Mouse (Mus musculus) CH12.LX (cell line): ENCODE measurements at regions not wholly inside any gene's neighbourhood (a gene's known extent, or its start where the extent isn't known, plus 50 kb on each side); places are given as distances from the start of the nearest gene placed in this dataset.

Experiments used
- DNase-seq: peaks from one replicate; pipeline ENCODE4 v3.0.0-alpha.2; 2013; ENCODE audit errors: extremely low read depth
- H3K27ac ChIP-seq: 2 replicates; pipeline ENCODE4 v1.5.1; 2012; ENCODE audit warnings: low read depth, mild to moderate bottlenecking, control low read depth, moderate library complexity; ENCODE audit not compliant: insufficient read depth
- H3K27me3 ChIP-seq: replicated peaks from 2 replicates; pipeline ENCODE3; 2012; ENCODE audit warnings: inconsistent platforms
- H3K36me3 ChIP-seq, 2 experiments: replicated peaks in 1 of 2; 2 replicates each; pipeline versions ENCODE3 to v1.6.1; 2012; ENCODE audit warnings: inconsistent platforms in 1 of 2, low read length in 1 of 2, mild to moderate bottlenecking in 1 of 2, mixed read lengths in 1 of 2, moderate library complexity in 1 of 2; ENCODE audit not compliant: control insufficient read depth in 1 of 2, insufficient read depth in 1 of 2
- H3K4me1 ChIP-seq, 2 experiments: 2 replicates each; pipeline ENCODE4 v1.6.1; 2012; ENCODE audit warnings: inconsistent platforms in 1 of 2, moderate library complexity in 1 of 2; ENCODE audit not compliant: insufficient read depth in 2 of 2, control insufficient read depth in 1 of 2
- H3K4me2 ChIP-seq: 2 replicates; pipeline ENCODE4 v1.6.1; 2012; ENCODE audit warnings: low read depth, mild to moderate bottlenecking, control low read depth; ENCODE audit not compliant: poor library complexity, insufficient read depth, severe bottlenecking
- H3K4me3 ChIP-seq, 3 experiments: fragments of 150-350 bp in 1 of 3; sonication (generic) in 1 of 3; replicated peaks in 1 of 3; 2 replicates each; pipeline versions ENCODE3 to v1.5.1; 2011 to 2012; ENCODE audit warnings: low read depth in 2 of 3, low read length in 2 of 3, mild to moderate bottlenecking in 2 of 3, moderate library complexity in 2 of 3, control low read depth in 1 of 3, improper control_type of control experiment in 1 of 3, inconsistent platforms in 1 of 3, mixed read lengths in 1 of 3; ENCODE audit not compliant: poor library complexity in 1 of 3
- H3K79me2 ChIP-seq: replicated peaks from 2 replicates; pipeline ENCODE4 v1.6.1; 2012; ENCODE audit warnings: mild to moderate bottlenecking, moderate library complexity; ENCODE audit not compliant: control insufficient read depth, poor library complexity, insufficient read depth, severe bottlenecking; ENCODE audit errors: extremely low read depth
- H3K9ac ChIP-seq: 2 replicates; pipeline ENCODE4 v1.6.1; 2012; ENCODE audit warnings: low read depth, mild to moderate bottlenecking, control low read depth, moderate library complexity; ENCODE audit not compliant: insufficient read depth
- H3K9me3 ChIP-seq: replicated peaks from 2 replicates; pipeline ENCODE3; 2012; ENCODE audit warnings: low read length, inconsistent platforms, mixed read lengths
- CHD1 ChIP-seq: IDR thresholded peaks from 2 replicates; pipeline ENCODE4 v1.6.1; 2012; ENCODE audit warnings: low read depth, low read length, improper control_type of control experiment, inconsistent platforms
- CTCF ChIP-seq, 2 experiments: IDR thresholded peaks in 1 of 2; conservative IDR thresholded peaks in 1 of 2; 2 replicates each; pipeline ENCODE4 v1.5.1; 2011 to 2012; ENCODE audit warnings: low read depth in 2 of 2, low read length in 2 of 2, improper control_type of control experiment in 1 of 2, inconsistent platforms in 1 of 2, mild to moderate bottlenecking in 1 of 2, moderate library complexity in 1 of 2
- ELF1 ChIP-seq: IDR thresholded peaks from 2 replicates; pipeline ENCODE4 v1.6.1; 2014; ENCODE audit warnings: low read depth, mild to moderate bottlenecking, inconsistent platforms, low read length, improper control_type of control experiment
- EP300 ChIP-seq: IDR thresholded peaks from 2 replicates; pipeline ENCODE4 v1.6.1; 2011; ENCODE audit warnings: low read length, improper control_type of control experiment
- ETS1 ChIP-seq: conservative IDR thresholded peaks from 2 replicates; pipeline ENCODE4 v1.6.1; 2012; ENCODE audit warnings: low read depth, mild to moderate bottlenecking, inconsistent platforms, low read length, improper control_type of control experiment, moderate library complexity
- GABPA ChIP-seq: IDR thresholded peaks from 2 replicates; pipeline ENCODE4 v1.6.1; 2012; ENCODE audit warnings: low read depth, low read length, improper control_type of control experiment, inconsistent platforms; ENCODE audit not compliant: insufficient replicate concordance
- HCFC1 ChIP-seq: IDR thresholded peaks from 2 replicates; pipeline ENCODE4 v1.6.1; 2012; ENCODE audit warnings: low read depth, mild to moderate bottlenecking, inconsistent platforms, low read length, improper control_type of control experiment
- KAT2A ChIP-seq: IDR thresholded peaks from 2 replicates; pipeline ENCODE4 v1.6.1; 2012; ENCODE audit warnings: low read length, improper control_type of control experiment, inconsistent platforms; ENCODE audit not compliant: insufficient replicate concordance
- MAZ ChIP-seq: IDR thresholded peaks from 2 replicates; pipeline ENCODE4 v1.6.1; 2012; ENCODE audit warnings: low read depth, mild to moderate bottlenecking, inconsistent platforms, low read length, improper control_type of control experiment, moderate library complexity
- MEF2A ChIP-seq: IDR thresholded peaks from 2 replicates; pipeline ENCODE4 v1.6.1; 2014; ENCODE audit warnings: low read depth, mild to moderate bottlenecking, inconsistent platforms, low read length, improper control_type of control experiment, borderline replicate concordance
- PAX5 ChIP-seq: IDR thresholded peaks from 2 replicates; pipeline ENCODE4 v1.6.1; 2012; ENCODE audit warnings: low read length, inconsistent platforms, mixed read lengths
- POLR2A ChIP-seq: IDR thresholded peaks from 2 replicates; pipeline ENCODE4 v1.6.1; 2011; ENCODE audit warnings: low read depth, mild to moderate bottlenecking, improper control_type of control experiment, low read length
- RAD21 ChIP-seq: IDR thresholded peaks from 2 replicates; pipeline ENCODE4 v1.6.1; 2011; ENCODE audit warnings: low read depth, mild to moderate bottlenecking, low read length, improper control_type of control experiment, moderate library complexity
- UBTF ChIP-seq: IDR thresholded peaks from 2 replicates; pipeline ENCODE4 v1.6.1; 2012; ENCODE audit warnings: low read depth, mild to moderate bottlenecking, inconsistent platforms, low read length, improper control_type of control experiment, moderate library complexity
- dilution Hi-C: fragments of 300-500 bp; cut with MboI; formaldehyde crosslinking; loops from 2 replicates; pipeline ENCODE4 v1.14.3; 2020; ENCODE audit warnings: low sequenced_read_pairs; ENCODE audit not compliant: extremely low pct_unique_long_range_greater_than_20kb, extremely low pct_ligation_motif_present
- in situ Hi-C: fragments of 300-500 bp; cut with MboI; formaldehyde crosslinking; loops from 3 replicates; pipeline ENCODE4 v1.14.3; 2019; ENCODE audit warnings: low sequenced_read_pairs, low pct_ligation_motif_present, low pct_unique_long_range_greater_than_20kb, mixed read lengths

GRCm38 (mm10) chr11:111281237-111282160 is 215.5 kb downstream of the Kcnj2 start:
- no peak overlapping the region for H3K9ac ChIP-seq
- no peak overlapping the region for H3K4me3 ChIP-seq
- no peaks in the 10 kb centered on the region for H3K9me3 ChIP-seq
- DNase-seq: no peak
- no peak overlapping the region for H3K27ac ChIP-seq
- H3K4me2 ChIP-seq: no peak overlapping the region
- in situ Hi-C loops (no loop called here), dilution Hi-C loops (no loop called here)
- H3K4me1 ChIP-seq: peaks cover 0 to 6% of the 10 kb centered on the region in 2 experiments; a peak in 1 of 4 replicates
- H3K79me2 ChIP-seq: no peaks in the 10 kb centered on the region
- TF ChIP-seq HCFC1 (no peak), MEF2A (no peak), KAT2A (no peak), CTCF (conservative IDR thresholded peaks at IDR 0.05 in 1 of 2, IDR thresholded peaks at IDR 0.05 in 1 of 2; ENCODE audit: low read depth in 2 of 2, low read length in 2 of 2) (no peak), POLR2A (no peak), MAZ (no peak), ELF1 (no peak), EP300 (no peak), ETS1 (no peak), RAD21 (no peak), CHD1 (no peak), PAX5 (no peak), UBTF (no peak)
- no peaks in the 10 kb centered on the region for H3K36me3 ChIP-seq
- H3K27me3 ChIP-seq: no peaks in the 10 kb centered on the region

- H3K9ac ChIP-seq: no peak overlapping the region
- peaks cover 0 to 6% of the 10 kb centered on the region in 2 experiments; a peak in 1 of 4 replicates for H3K4me1 ChIP-seq
- no peaks in the 10 kb centered on the region for H3K36me3 ChIP-seq
- DNase-seq: no peak
- H3K79me2 ChIP-seq: no peaks in the 10 kb centered on the region
- in situ Hi-C loops (no loop called here), dilution Hi-C loops (no loop called here)
- no peak overlapping the region for H3K27ac ChIP-seq
- no peak overlapping the region for H3K4me2 ChIP-seq
- no peak overlapping the region for H3K4me3 ChIP-seq
- TF ChIP-seq GABPA (no peak), CHD1 (no peak)
- H3K9me3 ChIP-seq: no peaks in the 10 kb centered on the region
- no peaks in the 10 kb centered on the region for H3K27me3 ChIP-seq
These were observed 216.3 kb downstream of the Kcnj2 start for GRCm38 (mm10) chr11:111282283-111282682.
